Mouse (Mus musculus) cerebellum, adult 2 months (tissue): ENCODE measurements around the gene Depdc1b. TPM values are rescaled to one million over a fixed set of nuclear protein-coding genes. Genes with fewer than 3 reads are reported as not detected.

Experiments
- DNase-seq, 2 experiments: peaks; one replicate each; pipeline ENCODE4 v3.0.0; 2021
- H3K27ac ChIP-seq: fragments of 200-500 bp; 2 replicates; pipeline ENCODE4 v1.5.1; 2012; ENCODE audit warnings: low read length, control low read depth, inconsistent platforms; ENCODE audit not compliant: insufficient read depth
- H3K27me3 ChIP-seq: fragments of 200-500 bp; 2 replicates; pipeline ENCODE4 v1.6.1; 2012; ENCODE audit warnings: inconsistent platforms, mild to moderate bottlenecking, low read length, moderate library complexity; ENCODE audit not compliant: control insufficient read depth, insufficient read depth
- H3K4me1 ChIP-seq: fragments of 200-500 bp; 2 replicates; pipeline ENCODE4 v1.6.1; 2011; ENCODE audit warnings: low read length; ENCODE audit not compliant: control insufficient read depth, insufficient read depth
- H3K4me3 ChIP-seq: fragments of 200-500 bp; replicated peaks from 2 replicates; pipeline ENCODE3; 2011; ENCODE audit warnings: mild to moderate bottlenecking, low read depth, low read length, control low read depth; ENCODE audit not compliant: insufficient read depth
- CTCF ChIP-seq: fragments of 200-500 bp; IDR thresholded peaks from 2 replicates; pipeline ENCODE4 v1.5.1; 2011; ENCODE audit warnings: low read depth, mild to moderate bottlenecking, control low read depth, low read length, moderate library complexity, borderline replicate concordance; ENCODE audit not compliant: insufficient read depth
- POLR2A ChIP-seq: fragments of 200-500 bp; IDR thresholded peaks from 2 replicates; pipeline ENCODE4 v1.6.1; 2011; ENCODE audit warnings: low read length, control low read depth, borderline replicate concordance; ENCODE audit not compliant: insufficient read depth
- WGBS: fragments of 180-500 bp; shearing (Covaris S2); methylation state at CpG from one replicate; pipeline ENCODE4 v1.1.7; 2018; 5-methylcytosine and 5-hydroxymethylcytosine counted together
- polyA plus RNA-seq: library from polyadenylated mRNA; depleted of rRNA; stranded (reverse); fragments of >200 nt; gene quantifications from 2 replicates; pipeline ENCODE4 v1.2.3, GENCODE M21; 2012

Depdc1b gene
- polyA plus RNA-seq, 1 experiment = 0.98 TPM

GRCm38 (mm10) chr13:108300346-108300950 is 15.7 kb upstream of the Depdc1b start:
- TF ChIP-seq POLR2A (no peak), CTCF (no peak)
- Histone ChIP-seq H3K27ac (no peak overlapping the region), H3K27me3 (no peaks in the 10 kb centered on the region; the same call in 1 of the 2 replicates), H3K4me3 (no peak overlapping the region), H3K4me1 (no peaks in the 10 kb centered on the region)
- WGBS = 33% methylated on average over 5 of the region's 5 CpGs
- no peak for DNase-seq

- DNase-seq = peak in 1 of 2 experiments; percentile 24
- 62% methylated on average over 7 of the region's 7 CpGs for WGBS
- Histone ChIP-seq H3K4me1 (no peaks in the 10 kb centered on the region), H3K27me3 (no peaks in the 10 kb centered on the region; the same call in 1 of the 2 replicates), H3K27ac (no peak overlapping the region; the same call in 1 of the 2 replicates), H3K4me3 (no peak overlapping the region)
- no peak for TF ChIP-seq CTCF
- no peak for TF ChIP-seq POLR2A
Observed at GRCm38 (mm10) chr13:108301411-108301810, 14.7 kb upstream of the Depdc1b start.

GRCm38 (mm10) chr13:108302957-108303675 is 13.0 kb upstream of the Depdc1b start:
- H3K27me3 ChIP-seq = no peaks in the 10 kb centered on the region; the same call in 1 of the 2 replicates
- 86% methylated on average over 7 of the region's 7 CpGs for WGBS
- TF ChIP-seq CTCF = no peak
- H3K4me3 ChIP-seq = no peak overlapping the region
- H3K27ac ChIP-seq = no peak overlapping the region
- no peaks in the 10 kb centered on the region for H3K4me1 ChIP-seq
- DNase-seq = no peak

- no peaks in the 10 kb centered on the region; the same call in 1 of the 2 replicates for H3K27me3 ChIP-seq
- no peaks in the 10 kb centered on the region for H3K4me1 ChIP-seq
- no peak for DNase-seq
- WGBS = 91% methylated on average over 1 of the region's 1 CpGs
- H3K4me3 ChIP-seq = no peak overlapping the region
- H3K27ac ChIP-seq = no peak overlapping the region
- TF ChIP-seq CTCF (no peak), POLR2A (no peak)
Observed at GRCm38 (mm10) chr13:108303841-108304240, 12.3 kb upstream of the Depdc1b start.

GRCm38 (mm10) chr13:108304680-108305079 is 11.5 kb upstream of the Depdc1b start:
- no peak overlapping the region for H3K27ac ChIP-seq
- no peak for DNase-seq
- no peaks in the 10 kb centered on the region; the same call in 1 of the 2 replicates for H3K27me3 ChIP-seq
- H3K4me1 ChIP-seq = no peaks in the 10 kb centered on the region
- TF ChIP-seq CTCF (no peak), POLR2A (no peak)
- WGBS = 48% methylated on average over 2 of the region's 2 CpGs
- no peak overlapping the region for H3K4me3 ChIP-seq

- DNase-seq = peak in 1 of 2 experiments; percentile 6
- peaks cover 3% of the 10 kb centered on the region; the same call in 1 of the 2 replicates for H3K4me1 ChIP-seq
- under 1% methylated on average over 32 of the region's 32 CpGs for WGBS
- no peak for TF ChIP-seq POLR2A
- no peak for TF ChIP-seq CTCF
- no peak overlapping the region for H3K27ac ChIP-seq
- H3K4me3 ChIP-seq = peak overlapping the region; percentile 85
- H3K27me3 ChIP-seq = no peaks in the 10 kb centered on the region
Observed at GRCm38 (mm10) chr13:108316487-108316903, 363 bp downstream of the Depdc1b start.

- DNase-seq = no peak
- no peak for TF ChIP-seq POLR2A
- TF ChIP-seq CTCF = no peak
- 74% methylated on average over 2 of the region's 2 CpGs for WGBS
- H3K4me3 ChIP-seq = no peak overlapping the region
- H3K4me1 ChIP-seq = peaks cover 3% of the 10 kb centered on the region; the same call in 1 of the 2 replicates
- no peak overlapping the region for H3K27ac ChIP-seq
- no peaks in the 10 kb centered on the region for H3K27me3 ChIP-seq
Observed at GRCm38 (mm10) chr13:108317414-108317813, 1.3 kb downstream of the Depdc1b start.

- no peak overlapping the region for H3K4me3 ChIP-seq
- peaks cover 3% of the 10 kb centered on the region; the same call in 1 of the 2 replicates for H3K4me1 ChIP-seq
- no peak for DNase-seq
- 97% methylated on average over 8 of the region's 8 CpGs for WGBS
- no peak overlapping the region for H3K27ac ChIP-seq
- no peak for TF ChIP-seq CTCF
- no peak for TF ChIP-seq POLR2A
- H3K27me3 ChIP-seq = no peaks in the 10 kb centered on the region
Observed at GRCm38 (mm10) chr13:108319028-108319427, 2.9 kb downstream of the Depdc1b start.
